Mouse (Mus musculus) neural tube, embryonic 12.5 days (tissue): ENCODE measurements around the gene Actl11. TPM values are rescaled to one million over a fixed set of nuclear protein-coding genes. Genes with fewer than 3 reads are reported as not detected.

ENCODE experiments used
- ATAC-seq: fragments of 200-750 bp; cut with Nextera tagmentation; 2 replicates; pipeline ENCODE4 v1.8.0; 2017; ENCODE audit warnings: low read depth, mild to moderate bottlenecking, moderate TSS enrichment, moderate library complexity; ENCODE audit not compliant: low FRiP score
- H3K27ac ChIP-seq: fragments of 300-500 bp; sonication (generic); 2 replicates; pipeline ENCODE4 v1.5.1; 2016
- H3K27me3 ChIP-seq: fragments of 300-500 bp; sonication (generic); replicated peaks from 2 replicates; pipeline ENCODE4 v1.6.1; 2016; ENCODE audit warnings: mild to moderate bottlenecking
- H3K36me3 ChIP-seq: fragments of 300-500 bp; sonication (generic); 2 replicates; pipeline ENCODE4 v1.6.1; 2016; ENCODE audit warnings: mild to moderate bottlenecking
- H3K4me1 ChIP-seq: fragments of 300-500 bp; sonication (generic); 2 replicates; pipeline ENCODE4 v1.6.1; 2016
- H3K4me2 ChIP-seq: fragments of 300-500 bp; sonication (generic); replicated peaks from 2 replicates; pipeline ENCODE4 v1.6.1; 2016; ENCODE audit warnings: mild to moderate bottlenecking
- H3K4me3 ChIP-seq: fragments of 300-500 bp; sonication (generic); 2 replicates; pipeline ENCODE4 v1.5.1; 2016
- H3K9ac ChIP-seq: fragments of 300-500 bp; sonication (generic); 2 replicates; pipeline ENCODE4 v1.6.1; 2016; ENCODE audit warnings: mild to moderate bottlenecking
- H3K9me3 ChIP-seq: fragments of 300-500 bp; sonication (generic); 2 replicates; pipeline ENCODE4 v1.6.1; 2016; ENCODE audit warnings: mild to moderate bottlenecking
- WGBS: fragments of 180-500 bp; shearing (Covaris S2); methylation state at CpG from one replicate; pipeline ENCODE4 v1.1.7; 2016; 5-methylcytosine and 5-hydroxymethylcytosine counted together
- polyA plus RNA-seq: library from polyadenylated mRNA; unstranded; fragments of >200 nt; fragmentation: Nextera tagmentation; extraction: Ambion mirVana; gene quantifications from 2 replicates; pipeline ENCODE4 v1.2.1, GENCODE M21; 2016

Actl11 gene
- polyA plus RNA-seq, 1 experiment from 2014 or later, result not detected

- H3K4me3 ChIP-seq, result peak overlapping the region; percentile 49
- peak overlapping the region; percentile 71; the same call in 1 of the 2 replicates for H3K27ac ChIP-seq
- H3K4me2 ChIP-seq, result peak overlapping the region; percentile 84
- ATAC-seq, result peak; percentile 97
- no peaks in the 10 kb centered on the region for H3K27me3 ChIP-seq
- WGBS, result 12% methylated on average over 45 of the region's 45 CpGs
- peaks cover 8% of the 10 kb centered on the region for H3K4me1 ChIP-seq
- peak overlapping the region; percentile 60 for H3K9ac ChIP-seq
- H3K36me3 ChIP-seq, result 0 out of 2 replicates have a peak, but pooled peaks cover 2% of the 10 kb centered on the region
- no peaks in the 10 kb centered on the region for H3K9me3 ChIP-seq
Observed at GRCm38 (mm10) chr9:107950460-107951355, 22.4 kb downstream of the Actl11 start.

- peaks cover 8% of the 10 kb centered on the region for H3K4me1 ChIP-seq
- no peak overlapping the region for H3K27ac ChIP-seq
- no peak overlapping the region for H3K4me2 ChIP-seq
- 82% methylated on average over 6 of the region's 6 CpGs for WGBS
- H3K27me3 ChIP-seq, result no peaks in the 10 kb centered on the region
- ATAC-seq, result no peak
- H3K36me3 ChIP-seq, result peaks cover 26% of the 10 kb centered on the region
- no peak overlapping the region for H3K4me3 ChIP-seq
- no peaks in the 10 kb centered on the region for H3K9me3 ChIP-seq
- no peak overlapping the region for H3K9ac ChIP-seq
Observed at GRCm38 (mm10) chr9:107955613-107956289, 27.5 kb downstream of the Actl11 start.

GRCm38 (mm10) chr9:107957141-107957540 lies 28.9 kb downstream of the Actl11 start:
- Histone ChIP-seq H3K4me2 (no peak overlapping the region), H3K27me3 (no peaks in the 10 kb centered on the region), H3K36me3 (peaks cover 35% of the 10 kb centered on the region), H3K4me3 (no peak overlapping the region), H3K9ac (no peak overlapping the region), H3K9me3 (no peaks in the 10 kb centered on the region), H3K27ac (no peak overlapping the region), H3K4me1 (peaks cover 6% of the 10 kb centered on the region)
- 32% methylated on average over 6 of the region's 6 CpGs for WGBS
- no peak for ATAC-seq

GRCm38 (mm10) chr9:107959896-107960295 lies 31.6 kb downstream of the Actl11 start:
- peaks cover 35% of the 10 kb centered on the region for H3K36me3 ChIP-seq
- H3K27ac ChIP-seq, result no peak overlapping the region
- WGBS, result 47% methylated on average over 6 of the region's 6 CpGs
- peaks cover 6% of the 10 kb centered on the region for H3K4me1 ChIP-seq
- H3K4me2 ChIP-seq, result no peak overlapping the region
- H3K9ac ChIP-seq, result no peak overlapping the region
- no peaks in the 10 kb centered on the region for H3K27me3 ChIP-seq
- no peak for ATAC-seq
- no peak overlapping the region for H3K4me3 ChIP-seq
- no peaks in the 10 kb centered on the region for H3K9me3 ChIP-seq

GRCm38 (mm10) chr9:107960928-107961327 lies 32.7 kb downstream of the Actl11 start:
- Histone ChIP-seq H3K27me3 (no peaks in the 10 kb centered on the region), H3K4me3 (no peak overlapping the region), H3K9ac (no peak overlapping the region), H3K36me3 (peaks cover 31% of the 10 kb centered on the region), H3K9me3 (no peaks in the 10 kb centered on the region), H3K27ac (no peak overlapping the region), H3K4me2 (no peak overlapping the region), H3K4me1 (peaks cover 6% of the 10 kb centered on the region)
- 85% methylated on average over 4 of the region's 4 CpGs for WGBS
- ATAC-seq, result no peak

- no peak overlapping the region for H3K4me2 ChIP-seq
- no peak overlapping the region for H3K9ac ChIP-seq
- ATAC-seq, result no peak
Observed at GRCm38 (mm10) chr9:107961351-107961762, 33.1 kb downstream of the Actl11 start.

GRCm38 (mm10) chr9:107961881-107962280 lies 33.6 kb downstream of the Actl11 start:
- H3K36me3 ChIP-seq, result peaks cover 29% of the 10 kb centered on the region
- H3K4me1 ChIP-seq, result peaks cover 6% of the 10 kb centered on the region
- ATAC-seq, result no peak
- H3K27ac ChIP-seq, result no peak overlapping the region
- no peaks in the 10 kb centered on the region for H3K9me3 ChIP-seq
- H3K4me2 ChIP-seq, result no peak overlapping the region
- H3K9ac ChIP-seq, result no peak overlapping the region; the same call in 1 of the 2 replicates
- WGBS, result 62% methylated on average over 5 of the region's 5 CpGs
- H3K27me3 ChIP-seq, result no peaks in the 10 kb centered on the region
- H3K4me3 ChIP-seq, result no peak overlapping the region

More at GRCm38 (mm10) chr9:107961351-107961762, 33.1 kb downstream of the Actl11 start:
- peaks cover 6% of the 10 kb centered on the region for H3K4me1 ChIP-seq
- peaks cover 29% of the 10 kb centered on the region for H3K36me3 ChIP-seq
- H3K27ac ChIP-seq, result no peak overlapping the region
- WGBS, result 78% methylated on average over 10 of the region's 10 CpGs
- no peaks in the 10 kb centered on the region for H3K27me3 ChIP-seq
- H3K9me3 ChIP-seq, result no peaks in the 10 kb centered on the region
- no peak overlapping the region for H3K4me3 ChIP-seq

- ATAC-seq, result no peak
Observed at GRCm38 (mm10) chr9:107962916-107963315, 34.6 kb downstream of the Actl11 start.

GRCm38 (mm10) chr9:107963700-107964099 lies 35.4 kb downstream of the Actl11 start:
- H3K9me3 ChIP-seq, result no peaks in the 10 kb centered on the region
- peaks cover 24% of the 10 kb centered on the region for H3K36me3 ChIP-seq
- H3K4me1 ChIP-seq, result peaks cover 6% of the 10 kb centered on the region
- H3K4me2 ChIP-seq, result no peak overlapping the region
- H3K9ac ChIP-seq, result no peak overlapping the region
- H3K27ac ChIP-seq, result no peak overlapping the region
- ATAC-seq, result peak; percentile 50; the same call in 1 of the 2 replicates
- WGBS, result 29% methylated on average over 5 of the region's 5 CpGs
- no peaks in the 10 kb centered on the region for H3K27me3 ChIP-seq
- no peak overlapping the region for H3K4me3 ChIP-seq

More at GRCm38 (mm10) chr9:107962916-107963315, 34.6 kb downstream of the Actl11 start:
- Histone ChIP-seq H3K36me3 (peaks cover 24% of the 10 kb centered on the region), H3K9me3 (no peaks in the 10 kb centered on the region), H3K9ac (no peak overlapping the region), H3K4me1 (peaks cover 6% of the 10 kb centered on the region), H3K4me3 (no peak overlapping the region), H3K27ac (no peak overlapping the region), H3K4me2 (no peak overlapping the region), H3K27me3 (no peaks in the 10 kb centered on the region)
- WGBS, result 93% methylated on average over 9 of the region's 9 CpGs

GRCm38 (mm10) chr9:107964681-107965080 lies 36.4 kb downstream of the Actl11 start:
- ATAC-seq, result no peak
- Histone ChIP-seq H3K36me3 (peaks cover 24% of the 10 kb centered on the region), H3K4me3 (no peak overlapping the region), H3K27me3 (no peaks in the 10 kb centered on the region), H3K4me1 (peaks cover 6% of the 10 kb centered on the region), H3K4me2 (no peak overlapping the region), H3K9me3 (no peaks in the 10 kb centered on the region), H3K9ac (no peak overlapping the region), H3K27ac (no peak overlapping the region)
- 95% methylated on average over 9 of the region's 9 CpGs for WGBS

- H3K9me3 ChIP-seq, result no peaks in the 10 kb centered on the region
- ATAC-seq, result no peak
- WGBS, result 92% methylated on average over 10 of the region's 10 CpGs
- H3K4me2 ChIP-seq, result no peak overlapping the region
- no peaks in the 10 kb centered on the region for H3K4me1 ChIP-seq
- no peak overlapping the region for H3K4me3 ChIP-seq
- H3K9ac ChIP-seq, result no peak overlapping the region
- H3K36me3 ChIP-seq, result peaks cover 20% of the 10 kb centered on the region
- no peak overlapping the region for H3K27ac ChIP-seq
- no peaks in the 10 kb centered on the region for H3K27me3 ChIP-seq
Observed at GRCm38 (mm10) chr9:107966676-107967075, 38.4 kb downstream of the Actl11 start.

GRCm38 (mm10) chr9:107967437-107967836 lies 39.2 kb downstream of the Actl11 start:
- 95% methylated on average over 6 of the region's 6 CpGs for WGBS
- no peak for ATAC-seq
- H3K9me3 ChIP-seq, result no peaks in the 10 kb centered on the region
- no peak overlapping the region for H3K4me2 ChIP-seq
- no peaks in the 10 kb centered on the region for H3K4me1 ChIP-seq
- H3K27ac ChIP-seq, result no peak overlapping the region
- no peak overlapping the region for H3K4me3 ChIP-seq
- H3K27me3 ChIP-seq, result no peaks in the 10 kb centered on the region
- no peak overlapping the region for H3K9ac ChIP-seq
- peaks cover 20% of the 10 kb centered on the region for H3K36me3 ChIP-seq
